Mouse (Mus musculus) pancreas, adult 10 weeks (tissue): ENCODE data around the gene Dpy19l2. TPM values are rescaled to one million over a fixed set of nuclear protein-coding genes. Genes with fewer than 3 reads are reported as not detected.

Source experiments
- polyA plus RNA-seq: library from polyadenylated mRNA; stranded (reverse); fragments of 350-450 nt; fragmentation: Illumina TruSeq; extraction: RNeasy Lipid Tissue Mini Kit (QIAGEN cat#74804); gene quantifications from one replicate; pipeline ENCODE4 v1.2.3, GENCODE M21; 2015; ENCODE audit warnings: low read depth, low replicate concordance; ENCODE audit not compliant: insufficient read depth

The Dpy19l2 gene
- polyA plus RNA-seq: not detected

DNA sequence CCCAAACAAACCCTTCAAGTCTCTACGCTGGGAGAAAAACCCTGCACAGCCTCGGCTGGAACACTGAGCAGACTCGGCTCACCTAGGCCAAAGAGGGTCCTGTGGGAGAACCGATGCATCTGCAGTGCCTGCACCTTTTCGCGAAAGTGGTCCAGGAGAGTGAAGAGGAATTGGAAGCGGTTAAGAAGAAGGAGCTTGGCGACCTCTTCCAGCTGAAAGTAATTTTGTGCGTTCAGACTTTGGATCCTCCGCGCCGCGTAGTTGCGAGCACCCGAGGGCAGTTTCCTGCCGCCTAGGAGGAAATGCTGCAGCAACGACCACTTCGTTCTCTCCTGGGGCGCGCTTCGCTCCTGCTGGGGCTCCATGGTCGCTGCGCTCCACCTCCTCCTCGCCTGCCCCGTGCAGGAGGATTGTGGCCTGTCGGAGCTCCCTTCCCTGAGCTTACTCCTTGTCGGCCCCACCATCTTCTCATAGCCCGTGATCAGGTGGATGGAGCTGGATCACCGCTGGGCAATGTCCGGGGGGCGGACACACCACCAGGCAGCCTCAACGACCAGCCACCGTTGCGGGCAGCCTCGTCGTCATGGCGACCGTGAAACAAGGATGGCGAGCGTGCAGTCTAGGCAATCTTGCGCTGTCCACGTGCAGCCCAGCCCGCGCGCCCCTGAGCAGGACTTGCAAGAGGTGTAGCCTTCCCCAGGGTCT, at the start of gene Dpy19l2:
Dpy19l2 (minus strand) TSS at position 594 of the 705 bp plus-strand sequence.

DNA sequence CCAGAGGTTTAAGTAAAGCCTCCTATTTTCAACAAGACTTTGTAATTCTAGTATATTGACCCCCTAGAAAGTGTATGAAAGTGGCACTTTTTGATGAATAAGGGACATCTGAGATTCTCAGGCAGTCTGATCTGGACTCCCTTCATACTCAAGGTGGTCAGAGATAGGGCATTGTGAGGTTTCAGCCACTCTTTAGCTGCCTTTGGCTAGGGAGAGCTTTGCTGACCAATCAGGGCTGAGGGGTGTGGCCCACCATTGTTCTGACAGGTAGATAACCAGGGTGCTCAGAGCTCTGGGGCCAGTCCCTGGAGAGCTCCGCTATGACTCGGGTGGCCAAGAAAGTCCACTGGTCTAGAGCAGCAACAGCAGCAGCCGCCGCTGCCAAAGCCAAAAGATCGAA, 71.2 kb downstream of the Dpy19l2 start, which contains the start of gene Cypt4:
Cypt4 (plus strand) TSS at position 301 of the 400 bp plus-strand sequence.

Other genes with a start within 250 kb of the Dpy19l2 start
- gene Dpy19l1, start 193.2 kb downstream of the Dpy19l2 start, polyA plus RNA-seq: 3.9 TPM
- gene Cypt4, start 71.1 kb downstream of the Dpy19l2 start, polyA plus RNA-seq: not detected
- not detected for gene Tbx20, start 78.0 kb upstream of the Dpy19l2 start, polyA plus RNA-seq